Mouse (Mus musculus): ENCODE data around the gene Osbpl3. TPM values are rescaled to one million over a fixed set of nuclear protein-coding genes. Genes with fewer than 3 reads are reported as not detected.

The Osbpl3 gene
- polyA plus RNA-seq, 1 experiment from 2014 or later = 9.3 TPM

DNA sequence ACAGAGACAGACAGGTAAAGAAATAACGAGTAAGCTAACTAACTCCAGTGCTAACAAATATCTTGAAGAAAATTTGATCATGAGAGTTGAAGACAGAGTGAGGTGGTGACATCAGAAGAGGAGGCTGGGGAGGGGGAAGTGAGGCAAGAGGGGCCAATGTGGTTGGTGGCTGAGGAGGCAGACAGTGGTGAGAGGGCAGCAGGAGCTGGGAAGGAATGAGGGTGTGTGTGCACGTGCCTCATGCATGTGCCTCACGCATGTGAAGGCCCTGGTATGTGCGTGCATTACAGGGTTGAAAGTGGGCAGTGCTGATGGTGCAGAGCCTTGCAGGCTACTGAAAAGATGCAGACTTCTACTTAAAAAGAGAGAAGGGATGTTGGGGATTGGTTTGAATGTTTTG, 149.4 kb downstream of the Osbpl3 start:
- no peak overlapping the region for H3K9ac ChIP-seq (ENCODE audit: low read depth, low read length)
- 73% methylated on average over 4 of the region's 4 CpGs for WGBS (ENCODE audit: insufficient replicate concordance)
- ATAC-seq (replicated peaks; ENCODE audit: insufficient number of reproducible peaks, low FRiP score, low TSS enrichment) = no peak
- no peak overlapping the region for H3K27ac ChIP-seq (ENCODE audit: low read depth, low read length)
- H3K4me2 ChIP-seq = no peak overlapping the region
- H3K9me3 ChIP-seq (replicated peaks; ENCODE audit: control insufficient read depth, low read length) = no peaks in the 10 kb centered on the region
- no peaks in the 10 kb centered on the region for H3K36me3 ChIP-seq (ENCODE audit: control insufficient read depth, insufficient read depth, low read length)
- no peak overlapping the region for H3K4me3 ChIP-seq (ENCODE audit: low read depth, low read length)
- H3K4me1 ChIP-seq (ENCODE audit: control insufficient read depth, insufficient read depth, low read length) = no peaks in the 10 kb centered on the region
- H3K27me3 ChIP-seq (ENCODE audit: control insufficient read depth, insufficient read depth, low read length) = no peaks in the 10 kb centered on the region

GRCm38 (mm10) chr6:50304949-50305491, 151.0 kb downstream of the Osbpl3 start:
- Histone ChIP-seq H3K36me3 (ENCODE audit: control insufficient read depth, insufficient read depth, low read length) (no peaks in the 10 kb centered on the region), H3K4me3 (ENCODE audit: low read depth, low read length) (no peak overlapping the region), H3K9me3 (replicated peaks; ENCODE audit: control insufficient read depth, low read length) (no peaks in the 10 kb centered on the region), H3K9ac (ENCODE audit: low read depth, low read length) (no peak overlapping the region), H3K4me1 (ENCODE audit: control insufficient read depth, insufficient read depth, low read length) (no peaks in the 10 kb centered on the region), H3K27me3 (ENCODE audit: control insufficient read depth, insufficient read depth, low read length) (no peaks in the 10 kb centered on the region), H3K4me2 (no peak overlapping the region), H3K27ac (ENCODE audit: low read depth, low read length) (no peak overlapping the region)
- ATAC-seq (replicated peaks; ENCODE audit: insufficient number of reproducible peaks, low FRiP score, low TSS enrichment) = no peak
- WGBS (ENCODE audit: insufficient replicate concordance) = 61% methylated on average over 4 of the region's 4 CpGs

DNA sequence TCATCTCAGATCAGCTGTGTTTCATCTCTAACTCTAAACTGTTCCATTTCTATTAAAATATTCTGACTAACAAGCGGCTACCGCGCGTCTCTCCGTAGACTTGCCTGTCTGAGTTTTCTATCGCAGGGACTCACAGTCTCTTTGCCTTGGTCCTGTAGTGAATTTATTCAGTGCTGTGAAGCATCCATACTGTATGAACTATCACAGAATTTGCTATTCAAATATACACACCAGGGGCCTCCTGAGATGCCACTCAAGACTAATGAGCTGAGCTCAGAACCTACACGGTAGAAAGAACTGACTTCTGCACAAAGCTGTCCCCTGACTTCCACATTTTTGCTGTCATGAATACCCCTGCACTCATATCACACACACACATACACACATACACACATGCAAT, 154.9 kb downstream of the Osbpl3 start:
- no peak for ATAC-seq (replicated peaks; ENCODE audit: insufficient number of reproducible peaks, low FRiP score, low TSS enrichment)
- no peak overlapping the region for H3K4me3 ChIP-seq (ENCODE audit: low read depth, low read length)
- no peaks in the 10 kb centered on the region for H3K36me3 ChIP-seq (ENCODE audit: control insufficient read depth, insufficient read depth, low read length)
- H3K4me1 ChIP-seq (ENCODE audit: control insufficient read depth, insufficient read depth, low read length) = peaks cover 4% of the 10 kb centered on the region; the same call in 1 of the 2 replicates
- H3K9ac ChIP-seq (ENCODE audit: low read depth, low read length) = no peak overlapping the region
- 87% methylated on average over 7 of the region's 7 CpGs for WGBS (ENCODE audit: insufficient replicate concordance)
- H3K4me2 ChIP-seq = no peak overlapping the region
- H3K27ac ChIP-seq (ENCODE audit: low read depth, low read length) = no peak overlapping the region
- no peaks in the 10 kb centered on the region for H3K27me3 ChIP-seq (ENCODE audit: control insufficient read depth, insufficient read depth, low read length)
- no peaks in the 10 kb centered on the region for H3K9me3 ChIP-seq (replicated peaks; ENCODE audit: control insufficient read depth, low read length)

- no peak overlapping the region for H3K4me3 ChIP-seq (ENCODE audit: low read depth, low read length)
- no peaks in the 10 kb centered on the region for H3K27me3 ChIP-seq (ENCODE audit: control insufficient read depth, insufficient read depth, low read length)
- WGBS (ENCODE audit: insufficient replicate concordance) = 81% methylated on average over 6 of the region's 6 CpGs
- H3K27ac ChIP-seq (ENCODE audit: low read depth, low read length) = no peak overlapping the region
- peaks cover 7% of the 10 kb centered on the region; the same call in 1 of the 2 replicates for H3K4me1 ChIP-seq (ENCODE audit: control insufficient read depth, insufficient read depth, low read length)
- H3K4me2 ChIP-seq = no peak overlapping the region
- no peak overlapping the region for H3K9ac ChIP-seq (ENCODE audit: low read depth, low read length)
- no peaks in the 10 kb centered on the region for H3K36me3 ChIP-seq (ENCODE audit: control insufficient read depth, insufficient read depth, low read length)
- ATAC-seq (replicated peaks; ENCODE audit: insufficient number of reproducible peaks, low FRiP score, low TSS enrichment) = no peak
- H3K9me3 ChIP-seq (replicated peaks; ENCODE audit: control insufficient read depth, low read length) = no peaks in the 10 kb centered on the region
Measured at GRCm38 (mm10) chr6:50300622-50301021, 155.4 kb downstream of the Osbpl3 start.

DNA sequence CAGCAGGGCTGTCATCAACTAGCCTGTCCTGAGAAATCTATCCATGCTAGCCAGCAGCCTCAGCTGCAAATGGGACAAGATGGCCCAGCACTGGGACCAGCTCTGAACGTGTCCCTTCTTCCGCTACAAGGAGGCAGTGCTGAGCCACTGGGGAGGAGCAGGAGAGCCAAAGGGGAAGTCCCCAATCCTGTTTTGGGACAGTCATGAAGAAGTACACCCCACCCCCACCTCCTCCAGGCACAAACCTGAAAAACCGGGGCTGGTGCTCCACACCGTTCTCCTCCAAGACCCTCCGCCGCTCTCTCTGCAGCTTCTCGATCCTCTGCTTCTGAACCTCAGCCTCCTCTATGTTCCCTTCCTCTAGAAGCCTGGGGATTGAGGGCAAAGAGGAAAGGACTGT, 156.9 kb downstream of the Osbpl3 start:
- no peak for ATAC-seq (replicated peaks; ENCODE audit: insufficient number of reproducible peaks, low FRiP score, low TSS enrichment)
- Histone ChIP-seq H3K4me1 (ENCODE audit: control insufficient read depth, insufficient read depth, low read length) (peaks cover 7% of the 10 kb centered on the region; the same call in 1 of the 2 replicates), H3K36me3 (ENCODE audit: control insufficient read depth, insufficient read depth, low read length) (no peaks in the 10 kb centered on the region), H3K4me3 (ENCODE audit: low read depth, low read length) (no peak overlapping the region), H3K27ac (ENCODE audit: low read depth, low read length) (no peak overlapping the region), H3K27me3 (ENCODE audit: control insufficient read depth, insufficient read depth, low read length) (no peaks in the 10 kb centered on the region), H3K9ac (ENCODE audit: low read depth, low read length) (no peak overlapping the region), H3K4me2 (no peak overlapping the region), H3K9me3 (replicated peaks; ENCODE audit: control insufficient read depth, low read length) (no peaks in the 10 kb centered on the region)
- WGBS (ENCODE audit: insufficient replicate concordance) = 79% methylated on average over 7 of the region's 7 CpGs

- Histone ChIP-seq H3K4me3 (ENCODE audit: low read depth, low read length) (no peak overlapping the region), H3K9me3 (replicated peaks; ENCODE audit: control insufficient read depth, low read length) (no peaks in the 10 kb centered on the region), H3K9ac (ENCODE audit: low read depth, low read length) (no peak overlapping the region), H3K4me2 (no peak overlapping the region), H3K27me3 (ENCODE audit: control insufficient read depth, insufficient read depth, low read length) (no peaks in the 10 kb centered on the region), H3K36me3 (ENCODE audit: control insufficient read depth, insufficient read depth, low read length) (no peaks in the 10 kb centered on the region), H3K27ac (ENCODE audit: low read depth, low read length) (no peak overlapping the region), H3K4me1 (ENCODE audit: control insufficient read depth, insufficient read depth, low read length) (peaks cover 7% of the 10 kb centered on the region; the same call in 1 of the 2 replicates)
- 84% methylated on average over 9 of the region's 9 CpGs for WGBS (ENCODE audit: insufficient replicate concordance)
- no peak for ATAC-seq (replicated peaks; ENCODE audit: insufficient number of reproducible peaks, low FRiP score, low TSS enrichment)
Measured at GRCm38 (mm10) chr6:50297671-50298070, 158.3 kb downstream of the Osbpl3 start.

DNA sequence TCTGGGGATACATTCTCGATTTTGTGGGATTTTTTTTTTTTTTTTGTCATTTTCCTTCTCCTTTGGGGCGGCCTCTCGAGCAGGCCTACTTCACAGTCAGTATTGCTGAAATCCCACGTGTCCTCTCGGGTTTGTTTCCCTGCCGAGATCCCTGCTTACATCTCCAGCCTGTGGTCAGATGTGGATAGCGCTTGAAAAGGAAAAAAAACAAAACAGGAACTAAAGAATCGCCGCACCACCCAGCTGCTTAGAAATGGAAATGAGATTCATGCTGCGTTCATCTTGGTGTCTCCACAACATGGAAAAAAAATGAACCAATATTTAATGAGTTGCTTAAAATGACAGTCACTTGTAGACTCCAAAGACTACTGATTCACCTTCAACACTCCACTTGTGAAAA, 160.9 kb downstream of the Osbpl3 start:
- Histone ChIP-seq H3K4me1 (ENCODE audit: control insufficient read depth, insufficient read depth, low read length) (peaks cover 7% of the 10 kb centered on the region; the same call in 1 of the 2 replicates), H3K27me3 (ENCODE audit: control insufficient read depth, insufficient read depth, low read length) (no peaks in the 10 kb centered on the region), H3K4me3 (ENCODE audit: low read depth, low read length) (no peak overlapping the region), H3K4me2 (no peak overlapping the region), H3K9me3 (replicated peaks; ENCODE audit: control insufficient read depth, low read length) (no peaks in the 10 kb centered on the region), H3K9ac (ENCODE audit: low read depth, low read length) (no peak overlapping the region), H3K27ac (ENCODE audit: low read depth, low read length) (no peak overlapping the region), H3K36me3 (ENCODE audit: control insufficient read depth, insufficient read depth, low read length) (no peaks in the 10 kb centered on the region)
- no peak for ATAC-seq (replicated peaks; ENCODE audit: insufficient number of reproducible peaks, low FRiP score, low TSS enrichment)
- WGBS (ENCODE audit: insufficient replicate concordance) = 74% methylated on average over 10 of the region's 10 CpGs

DNA sequence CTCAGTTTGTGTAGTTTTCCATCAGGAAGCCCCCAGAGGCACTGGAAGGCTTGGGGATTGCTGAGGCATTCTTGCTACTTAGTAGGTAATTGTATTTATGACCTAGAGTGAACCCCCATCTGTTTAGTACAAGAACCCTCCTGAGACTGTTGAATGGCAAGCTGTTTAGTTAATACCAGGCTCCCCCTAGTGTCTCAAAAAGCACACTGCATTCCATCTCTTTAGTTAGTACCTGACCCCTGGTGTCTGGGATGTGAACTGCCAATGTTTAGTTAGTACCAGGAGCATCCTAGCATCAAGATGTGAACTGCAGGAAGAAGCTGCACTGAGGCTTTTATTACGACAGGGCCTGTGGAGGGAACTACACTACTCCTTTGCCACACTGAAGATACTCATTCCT, 161.9 kb downstream of the Osbpl3 start:
- Histone ChIP-seq H3K27me3 (ENCODE audit: control insufficient read depth, insufficient read depth, low read length) (no peaks in the 10 kb centered on the region), H3K9ac (ENCODE audit: low read depth, low read length) (no peak overlapping the region), H3K4me3 (ENCODE audit: low read depth, low read length) (no peak overlapping the region), H3K36me3 (ENCODE audit: control insufficient read depth, insufficient read depth, low read length) (no peaks in the 10 kb centered on the region), H3K27ac (ENCODE audit: low read depth, low read length) (no peak overlapping the region), H3K4me2 (no peak overlapping the region), H3K9me3 (replicated peaks; ENCODE audit: control insufficient read depth, low read length) (no peaks in the 10 kb centered on the region), H3K4me1 (ENCODE audit: control insufficient read depth, insufficient read depth, low read length) (peaks cover 7% of the 10 kb centered on the region; the same call in 1 of the 2 replicates)
- 38% methylated on average over 1 of the region's 1 CpGs for WGBS (ENCODE audit: insufficient replicate concordance)
- no peak for ATAC-seq (replicated peaks; ENCODE audit: insufficient number of reproducible peaks, low FRiP score, low TSS enrichment)

- WGBS (ENCODE audit: insufficient replicate concordance) = 59% methylated on average over 4 of the region's 4 CpGs
- H3K4me3 ChIP-seq (ENCODE audit: low read depth, low read length) = no peak overlapping the region
- ATAC-seq (replicated peaks; ENCODE audit: insufficient number of reproducible peaks, low FRiP score, low TSS enrichment) = no peak
Measured at GRCm38 (mm10) chr6:50291650-50292049, 164.4 kb downstream of the Osbpl3 start.

More at GRCm38 (mm10) chr6:50291650-50292049, 164.4 kb downstream of the Osbpl3 start:
- Histone ChIP-seq H3K4me2 (no peak overlapping the region), H3K9me3 (replicated peaks; ENCODE audit: control insufficient read depth, low read length) (no peaks in the 10 kb centered on the region), H3K9ac (ENCODE audit: low read depth, low read length) (no peak overlapping the region), H3K4me1 (ENCODE audit: control insufficient read depth, insufficient read depth, low read length) (peaks cover 7% of the 10 kb centered on the region; the same call in 1 of the 2 replicates), H3K27me3 (ENCODE audit: control insufficient read depth, insufficient read depth, low read length) (no peaks in the 10 kb centered on the region), H3K36me3 (ENCODE audit: control insufficient read depth, insufficient read depth, low read length) (no peaks in the 10 kb centered on the region), H3K27ac (ENCODE audit: low read depth, low read length) (no peak overlapping the region)
